Mouse (Mus musculus): Measurements from ENCODE around the gene Six2. TPM values are rescaled to one million over a fixed set of nuclear protein-coding genes. Genes with fewer than 3 reads are reported as not detected.

The Six2 gene
- polyA plus RNA-seq, 1 experiment = 0.08 TPM

- Histone ChIP-seq H3K4me1 (ENCODE audit: control insufficient read depth, insufficient read depth, insufficient read length) (no peaks in the 10 kb centered on the region), H3K27ac (ENCODE audit: insufficient read depth, low read length) (no peak overlapping the region), H3K4me3 (ENCODE audit: extremely low read depth, insufficient read depth, insufficient read length) (no peak overlapping the region), H3K27me3 (ENCODE audit: control insufficient read depth, insufficient read depth, low read length) (0 out of 2 replicates have a peak, but pooled peaks cover 1% of the 10 kb centered on the region), H3K36me3 (ENCODE audit: control insufficient read depth, insufficient read depth, low read length) (no peaks in the 10 kb centered on the region)
- no peak for DNase-seq (ENCODE audit: low read depth in 1 of 2, low spot score in 2 of 2)
- WGBS = 86% methylated on average over 6 of the region's 6 CpGs
- no peak for TF ChIP-seq CTCF (IDR thresholded peaks at IDR 0.05; ENCODE audit: extremely low read depth, insufficient read depth, insufficient read length, insufficient replicate concordance)
These were observed 10.6 kb upstream of the Six2 start for GRCm38 (mm10) chr17:85698643-85699042.

GRCm38 (mm10) chr17:85697976-85698375 lies 9.9 kb upstream of the Six2 start:
- no peak overlapping the region for H3K4me3 ChIP-seq (ENCODE audit: extremely low read depth, insufficient read depth, insufficient read length)
- no peak overlapping the region for H3K27ac ChIP-seq (ENCODE audit: insufficient read depth, low read length)
- no peaks in the 10 kb centered on the region for H3K4me1 ChIP-seq (ENCODE audit: control insufficient read depth, insufficient read depth, insufficient read length)
- no peaks in the 10 kb centered on the region for H3K36me3 ChIP-seq (ENCODE audit: control insufficient read depth, insufficient read depth, low read length)
- WGBS = 71% methylated on average over 1 of the region's 1 CpGs
- TF ChIP-seq CTCF (IDR thresholded peaks at IDR 0.05; ENCODE audit: extremely low read depth, insufficient read depth, insufficient read length, insufficient replicate concordance) = no peak
- TF ChIP-seq POLR2A (IDR thresholded peaks at IDR 0.05; ENCODE audit: low read depth, low read length) = no peak
- no peak for DNase-seq (ENCODE audit: low read depth in 1 of 2, low spot score in 2 of 2)
- 0 out of 2 replicates have a peak, but pooled peaks cover 1% of the 10 kb centered on the region for H3K27me3 ChIP-seq (ENCODE audit: control insufficient read depth, insufficient read depth, low read length)

- no peak for DNase-seq (ENCODE audit: low read depth in 1 of 2, low spot score in 2 of 2)
- TF ChIP-seq POLR2A (IDR thresholded peaks at IDR 0.05; ENCODE audit: low read depth, low read length) (no peak), CTCF (IDR thresholded peaks at IDR 0.05; ENCODE audit: extremely low read depth, insufficient read depth, insufficient read length, insufficient replicate concordance) (no peak)
- 87% methylated on average over 6 of the region's 6 CpGs for WGBS
- Histone ChIP-seq H3K4me1 (ENCODE audit: control insufficient read depth, insufficient read depth, insufficient read length) (no peaks in the 10 kb centered on the region), H3K4me3 (ENCODE audit: extremely low read depth, insufficient read depth, insufficient read length) (no peak overlapping the region), H3K36me3 (ENCODE audit: control insufficient read depth, insufficient read depth, low read length) (no peaks in the 10 kb centered on the region), H3K27me3 (ENCODE audit: control insufficient read depth, insufficient read depth, low read length) (peaks cover 14% of the 10 kb centered on the region; the same call in 1 of the 2 replicates), H3K27ac (ENCODE audit: insufficient read depth, low read length) (no peak overlapping the region)
These were observed 6.4 kb upstream of the Six2 start for GRCm38 (mm10) chr17:85694499-85694898.

DNA sequence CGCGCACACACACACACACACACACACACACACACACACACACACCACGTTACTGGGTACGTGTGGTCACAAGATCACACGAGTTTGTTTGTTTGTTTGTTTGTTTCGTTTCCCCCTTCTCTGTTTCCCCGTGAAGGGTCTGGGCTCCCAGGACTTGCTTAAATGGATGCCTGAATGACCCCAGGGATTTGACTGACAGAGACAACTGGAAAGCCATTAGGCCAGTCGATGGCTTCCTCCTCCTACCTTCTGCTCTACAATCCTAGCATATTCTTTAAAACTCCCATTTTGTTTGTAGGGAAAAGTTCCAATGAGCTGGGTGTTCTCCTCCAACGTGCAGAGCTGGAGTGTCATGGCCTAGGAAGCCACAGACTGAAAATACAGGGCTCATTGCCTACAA lies 5.0 kb upstream of the Six2 start:
- Histone ChIP-seq H3K4me1 (ENCODE audit: control insufficient read depth, insufficient read depth, insufficient read length) (no peaks in the 10 kb centered on the region), H3K36me3 (ENCODE audit: control insufficient read depth, insufficient read depth, low read length) (no peaks in the 10 kb centered on the region), H3K27ac (ENCODE audit: insufficient read depth, low read length) (no peak overlapping the region), H3K4me3 (ENCODE audit: extremely low read depth, insufficient read depth, insufficient read length) (no peak overlapping the region), H3K27me3 (ENCODE audit: control insufficient read depth, insufficient read depth, low read length) (peaks cover 18% of the 10 kb centered on the region)
- DNase-seq (ENCODE audit: low read depth in 1 of 2, low spot score in 2 of 2) = no peak
- TF ChIP-seq CTCF (IDR thresholded peaks at IDR 0.05; ENCODE audit: extremely low read depth, insufficient read depth, insufficient read length, insufficient replicate concordance) = no peak
- TF ChIP-seq POLR2A (IDR thresholded peaks at IDR 0.05; ENCODE audit: low read depth, low read length) = no peak
- WGBS = 10% methylated on average over 9 of the region's 9 CpGs

- peaks cover 18% of the 10 kb centered on the region for H3K27me3 ChIP-seq (ENCODE audit: control insufficient read depth, insufficient read depth, low read length)
- H3K4me3 ChIP-seq (ENCODE audit: extremely low read depth, insufficient read depth, insufficient read length) = no peak overlapping the region
- H3K27ac ChIP-seq (ENCODE audit: insufficient read depth, low read length) = no peak overlapping the region
- H3K36me3 ChIP-seq (ENCODE audit: control insufficient read depth, insufficient read depth, low read length) = no peaks in the 10 kb centered on the region
- no peak for TF ChIP-seq CTCF (IDR thresholded peaks at IDR 0.05; ENCODE audit: extremely low read depth, insufficient read depth, insufficient read length, insufficient replicate concordance)
- no peak for TF ChIP-seq POLR2A (IDR thresholded peaks at IDR 0.05; ENCODE audit: low read depth, low read length)
- DNase-seq (ENCODE audit: low read depth in 1 of 2, low spot score in 2 of 2) = no peak
- WGBS = 6% methylated on average over 23 of the region's 23 CpGs
- no peaks in the 10 kb centered on the region for H3K4me1 ChIP-seq (ENCODE audit: control insufficient read depth, insufficient read depth, insufficient read length)
These were observed 4.5 kb upstream of the Six2 start for GRCm38 (mm10) chr17:85692594-85692993.

GRCm38 (mm10) chr17:85691701-85692536 lies 3.8 kb upstream of the Six2 start:
- H3K27ac ChIP-seq (ENCODE audit: insufficient read depth, low read length) = no peak overlapping the region
- WGBS = 9% methylated on average over 43 of the region's 43 CpGs
- no peaks in the 10 kb centered on the region for H3K36me3 ChIP-seq (ENCODE audit: control insufficient read depth, insufficient read depth, low read length)
- TF ChIP-seq POLR2A (IDR thresholded peaks at IDR 0.05; ENCODE audit: low read depth, low read length) (no peak), CTCF (IDR thresholded peaks at IDR 0.05; ENCODE audit: extremely low read depth, insufficient read depth, insufficient read length, insufficient replicate concordance) (no peak)
- DNase-seq (ENCODE audit: low read depth in 1 of 2, low spot score in 2 of 2) = no peak
- no peaks in the 10 kb centered on the region; the same call in 1 of the 2 replicates for H3K4me1 ChIP-seq (ENCODE audit: control insufficient read depth, insufficient read depth, insufficient read length)
- no peak overlapping the region for H3K4me3 ChIP-seq (ENCODE audit: extremely low read depth, insufficient read depth, insufficient read length)
- peaks cover 21% of the 10 kb centered on the region for H3K27me3 ChIP-seq (ENCODE audit: control insufficient read depth, insufficient read depth, low read length)

- DNase-seq (ENCODE audit: low read depth in 1 of 2, low spot score in 2 of 2) = no peak
- no peak for TF ChIP-seq POLR2A (IDR thresholded peaks at IDR 0.05; ENCODE audit: low read depth, low read length)
- no peak for TF ChIP-seq CTCF (IDR thresholded peaks at IDR 0.05; ENCODE audit: extremely low read depth, insufficient read depth, insufficient read length, insufficient replicate concordance)
- H3K36me3 ChIP-seq (ENCODE audit: control insufficient read depth, insufficient read depth, low read length) = no peaks in the 10 kb centered on the region
- 32% methylated on average over 4 of the region's 4 CpGs for WGBS
- no peak overlapping the region for H3K27ac ChIP-seq (ENCODE audit: insufficient read depth, low read length)
- peaks cover 21% of the 10 kb centered on the region for H3K27me3 ChIP-seq (ENCODE audit: control insufficient read depth, insufficient read depth, low read length)
- no peak overlapping the region for H3K4me3 ChIP-seq (ENCODE audit: extremely low read depth, insufficient read depth, insufficient read length)
- no peaks in the 10 kb centered on the region; the same call in 1 of the 2 replicates for H3K4me1 ChIP-seq (ENCODE audit: control insufficient read depth, insufficient read depth, insufficient read length)
These were observed 2.9 kb upstream of the Six2 start for GRCm38 (mm10) chr17:85690969-85691335.
